Mouse (Mus musculus): ENCODE results near the gene Gpr87. TPM values are rescaled to one million over a fixed set of nuclear protein-coding genes. Genes with fewer than 3 reads are reported as not detected.

Gpr87 gene
- polyA plus RNA-seq, 1 experiment from 2014 or later = 39.1 TPM

GRCm38 (mm10) chr3:59131081-59131480 lies 63.8 kb downstream of the Gpr87 start:
- no peak for ATAC-seq (ENCODE audit: insufficient number of reproducible peaks, low FRiP score, low TSS enrichment, low read depth)
- no peaks in the 10 kb centered on the region for H3K27me3 ChIP-seq
- no peak overlapping the region for H3K4me2 ChIP-seq
- no peaks in the 10 kb centered on the region for H3K9me3 ChIP-seq
- H3K4me3 ChIP-seq = no peak overlapping the region
- no peak overlapping the region for H3K9ac ChIP-seq
- 59% methylated on average over 4 of the region's 4 CpGs for WGBS
- no peaks in the 10 kb centered on the region for H3K36me3 ChIP-seq
- no peak overlapping the region for H3K27ac ChIP-seq
- H3K4me1 ChIP-seq = no peaks in the 10 kb centered on the region

- ATAC-seq (ENCODE audit: insufficient number of reproducible peaks, low FRiP score, low TSS enrichment, low read depth) = no peak
- Histone ChIP-seq H3K4me3 (no peak overlapping the region), H3K9me3 (no peaks in the 10 kb centered on the region), H3K27ac (no peak overlapping the region), H3K9ac (no peak overlapping the region), H3K27me3 (no peaks in the 10 kb centered on the region), H3K4me1 (no peaks in the 10 kb centered on the region), H3K4me2 (no peak overlapping the region), H3K36me3 (no peaks in the 10 kb centered on the region)
- WGBS = 52% methylated on average over 8 of the region's 8 CpGs
Measured at GRCm38 (mm10) chr3:59130431-59130830, 64.5 kb downstream of the Gpr87 start.

- Histone ChIP-seq H3K36me3 (no peaks in the 10 kb centered on the region), H3K4me3 (no peak overlapping the region), H3K27me3 (no peaks in the 10 kb centered on the region), H3K4me1 (no peaks in the 10 kb centered on the region), H3K4me2 (no peak overlapping the region), H3K9ac (no peak overlapping the region), H3K27ac (no peak overlapping the region), H3K9me3 (no peaks in the 10 kb centered on the region)
- ATAC-seq (ENCODE audit: insufficient number of reproducible peaks, low FRiP score, low TSS enrichment, low read depth) = no peak
- 84% methylated on average over 3 of the region's 3 CpGs for whole genome bisulfite sequencing
Measured at GRCm38 (mm10) chr3:59129547-59129946, 65.4 kb downstream of the Gpr87 start.

Other genes starting within 250 kb of the Gpr87 start
- gene Med12l, start 189.3 kb downstream of the Gpr87 start, polyA plus RNA-seq (2015; fragmentation: Nextera tagmentation; extraction: Ambion mirVana) = 1.9 and 2.0 TPM in 2 replicates
- 0.94 and 1.6 TPM in 2 replicates for gene Gpr171, start 93.3 kb downstream of the Gpr87 start, polyA plus RNA-seq (2015; fragmentation: Nextera tagmentation; extraction: Ambion mirVana)
- 1.5 and 2.1 TPM in 2 replicates for gene P2ry14, start 41.5 kb downstream of the Gpr87 start, polyA plus RNA-seq (2015; fragmentation: Nextera tagmentation; extraction: Ambion mirVana)
- gene P2ry13, start 15.8 kb upstream of the Gpr87 start, polyA plus RNA-seq (2015; fragmentation: Nextera tagmentation; extraction: Ambion mirVana) = 1.3 and 1.5 TPM in 2 replicates
- 2.5 and 2.7 TPM in 2 replicates for gene P2ry12, start 67.8 kb upstream of the Gpr87 start, polyA plus RNA-seq (2015; fragmentation: Nextera tagmentation; extraction: Ambion mirVana)
- gene Igsf10, start 149.3 kb upstream of the Gpr87 start, polyA plus RNA-seq (2015; fragmentation: Nextera tagmentation; extraction: Ambion mirVana) = 32.7 and 35.1 TPM in 2 replicates

Measured in limb, embryonic 15.5 days (tissue).